Mouse (Mus musculus) heart, adult 9 months (tissue): Measurements from ENCODE around the gene Disp1.

Source experiments
- DNase-seq, 2 experiments: peaks; one replicate each; pipeline ENCODE4 v3.0.0; 2022; ENCODE audit warnings: low spot score in 2 of 2

Gene Disp1

DNA sequence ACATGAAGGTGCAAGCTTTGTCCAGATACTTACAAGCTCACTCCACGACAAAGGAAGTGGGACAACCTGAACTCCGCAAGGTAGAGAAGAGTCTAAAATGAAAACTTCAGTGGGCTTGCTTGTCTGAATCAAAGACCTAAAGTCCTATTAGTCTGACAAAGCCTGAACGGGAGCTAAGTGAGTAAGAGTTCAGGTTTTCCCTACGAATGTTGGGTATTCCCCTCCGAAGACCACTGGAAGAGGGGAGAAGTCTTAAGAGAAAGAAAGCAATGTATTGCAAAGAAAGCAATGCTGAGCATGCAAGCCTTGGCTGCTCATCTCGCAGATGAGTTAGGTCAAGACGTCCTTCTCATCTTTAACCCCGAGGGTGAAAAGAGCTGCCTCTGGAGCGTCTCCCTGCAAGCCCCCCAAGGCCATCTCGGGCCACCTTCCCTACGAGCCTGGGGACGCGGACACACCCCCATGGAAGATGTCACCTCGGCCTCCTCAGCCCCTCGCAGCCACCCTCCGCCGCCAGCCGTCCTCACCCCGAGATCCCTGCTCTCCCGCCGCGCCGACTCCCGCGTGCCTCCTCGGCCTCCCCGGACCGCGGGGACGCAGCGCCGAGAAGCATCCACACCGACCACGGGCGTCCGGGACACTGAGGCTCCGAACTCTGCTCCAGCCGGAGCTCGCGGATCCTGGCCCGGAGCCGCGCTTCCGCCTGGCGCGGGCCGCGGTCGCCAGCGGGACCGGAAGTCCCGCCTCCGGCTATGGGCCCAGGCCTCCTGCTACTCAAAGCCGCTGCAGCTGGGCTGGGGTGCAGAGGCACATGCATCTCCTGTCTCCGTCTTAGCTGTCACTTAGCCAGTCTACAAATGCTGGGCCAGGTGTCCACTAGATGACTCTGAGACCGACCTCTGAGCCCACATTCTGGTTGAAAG is at the start of gene Disp1:
Gene Disp1 (minus strand): TSS at position 727 of the 923 bp plus-strand sequence.
- DNase-seq, result peak; percentile 72 to 75

DNA sequence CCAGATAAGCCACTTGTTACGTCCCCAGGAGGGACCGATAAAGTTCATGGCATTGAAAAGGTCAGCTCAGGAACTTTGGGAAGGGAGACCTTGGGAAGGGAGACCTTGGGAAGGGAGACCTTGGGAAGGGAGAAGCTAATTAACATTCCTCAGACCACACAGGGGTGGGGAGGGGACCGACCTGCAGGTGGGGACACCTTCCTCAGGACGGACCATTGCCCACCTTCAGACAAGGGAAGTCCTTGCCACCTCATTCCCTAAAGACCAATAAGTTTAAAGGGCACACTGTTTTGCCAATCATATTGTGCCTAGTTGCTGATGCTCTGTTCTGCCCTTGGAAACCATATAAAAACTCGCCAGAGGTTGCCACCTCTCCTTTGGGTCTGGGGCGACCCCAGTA is 46.3 kb upstream of the Disp1 start:
- no peak for DNase-seq

DNA sequence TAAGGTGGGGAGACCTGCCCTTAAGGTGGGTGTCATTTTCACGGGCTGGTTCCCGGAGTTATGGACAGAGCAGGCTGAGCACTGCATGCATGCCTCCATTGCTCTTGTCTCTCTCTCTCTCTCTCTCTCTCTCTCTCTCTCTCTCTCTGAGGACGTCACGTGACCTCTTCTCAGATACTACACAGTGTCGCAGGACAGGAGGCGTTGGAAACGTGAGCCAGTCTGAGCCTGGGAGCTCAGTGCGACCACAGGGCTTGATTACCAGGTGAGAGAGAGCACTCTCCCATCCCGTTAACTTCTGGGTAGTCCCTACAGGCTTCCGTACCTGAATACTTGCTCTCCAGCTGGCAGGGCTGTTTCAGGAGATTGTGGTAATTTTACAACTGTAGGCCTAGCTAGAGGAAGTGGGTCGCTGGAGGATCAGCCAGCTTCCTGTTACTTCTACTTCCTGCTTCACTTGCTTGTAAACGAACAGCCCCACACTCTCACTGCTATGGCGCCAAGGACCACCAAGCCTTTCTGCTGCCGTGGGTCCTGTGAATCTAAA is 44.7 kb upstream of the Disp1 start:
- peak in 1 of 2 experiments; percentile 2 for DNase-seq

DNA sequence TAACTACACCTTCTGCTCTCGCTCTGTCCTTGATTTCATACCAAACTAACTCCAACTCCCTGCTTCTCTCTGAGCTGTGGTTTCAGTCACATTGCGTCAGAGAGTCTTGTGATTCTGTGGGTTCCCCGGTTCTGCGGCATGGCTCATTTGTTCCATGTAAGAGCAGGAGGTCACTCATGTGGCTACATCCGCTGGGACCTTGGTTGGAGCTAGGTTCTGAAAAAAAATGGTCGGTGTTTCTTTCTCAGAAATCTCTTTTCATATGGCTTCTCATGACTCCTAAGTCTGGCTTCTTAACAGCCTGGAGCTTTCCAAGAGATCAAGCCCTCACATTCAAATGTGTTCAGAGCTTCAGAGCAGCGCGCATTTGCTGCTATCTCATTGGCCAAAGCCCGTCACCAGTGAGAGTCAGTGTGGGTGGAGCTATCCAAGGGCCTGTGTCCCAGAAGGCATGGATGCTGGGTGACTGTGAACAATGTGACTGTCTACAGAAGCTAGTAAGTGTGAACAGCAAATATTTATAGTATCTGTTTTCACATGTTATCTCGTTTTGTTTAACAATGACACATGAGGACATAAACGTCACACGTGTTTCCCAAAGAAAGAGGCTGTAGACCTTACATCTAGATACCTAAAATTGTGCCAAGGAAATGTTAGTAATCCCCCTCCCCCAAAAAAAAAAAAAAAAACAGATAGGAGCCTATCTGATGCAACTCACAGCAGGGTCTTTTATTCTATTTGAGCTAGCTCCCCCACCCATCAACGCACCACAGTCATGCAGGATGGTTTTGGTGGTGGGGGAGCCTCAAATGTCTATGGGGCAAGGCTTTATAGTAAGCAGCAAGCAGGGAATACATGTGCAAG is 43.1 kb upstream of the Disp1 start:
- peak; percentile 23 to 36 for DNase-seq

DNA sequence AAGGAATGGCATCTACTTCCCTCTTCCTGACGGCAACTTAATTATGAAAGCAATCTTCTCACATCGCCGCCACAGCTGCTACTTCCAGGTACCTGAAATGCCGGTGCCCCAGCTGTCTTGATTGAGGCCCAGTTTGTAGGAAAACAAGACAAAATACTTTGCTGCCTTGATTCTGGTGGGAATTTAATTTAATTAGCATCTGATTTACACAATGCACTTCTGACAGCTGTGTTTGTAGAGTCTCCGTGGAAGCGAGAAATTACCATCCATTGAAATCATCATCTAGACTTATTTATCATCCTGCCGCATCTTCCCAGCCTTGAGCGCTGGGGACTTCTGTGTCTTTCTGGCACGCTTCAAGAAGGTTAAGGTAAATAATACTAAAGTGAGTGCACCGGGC is 31.3 kb upstream of the Disp1 start:
- no peak for DNase-seq

DNA sequence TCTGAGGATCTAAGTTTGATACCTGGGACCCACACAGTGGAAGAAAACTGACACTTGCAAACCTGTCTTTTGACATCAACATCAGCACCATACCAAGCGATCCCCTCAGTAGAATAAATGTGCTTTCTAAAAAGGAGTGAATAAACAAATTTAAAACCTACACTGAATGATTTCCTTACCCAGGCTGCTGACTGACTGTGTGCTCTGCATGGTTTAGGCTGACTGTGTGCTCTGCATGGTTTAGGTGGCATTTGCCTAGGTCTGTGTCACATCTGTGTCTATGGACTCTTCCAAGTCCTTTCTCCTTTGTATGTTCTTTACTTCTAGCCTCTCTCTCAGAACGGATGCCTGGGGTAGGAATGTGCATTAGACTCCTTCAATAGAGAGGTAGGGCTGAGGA is 30.5 kb upstream of the Disp1 start:
- no peak for DNase-seq

DNA sequence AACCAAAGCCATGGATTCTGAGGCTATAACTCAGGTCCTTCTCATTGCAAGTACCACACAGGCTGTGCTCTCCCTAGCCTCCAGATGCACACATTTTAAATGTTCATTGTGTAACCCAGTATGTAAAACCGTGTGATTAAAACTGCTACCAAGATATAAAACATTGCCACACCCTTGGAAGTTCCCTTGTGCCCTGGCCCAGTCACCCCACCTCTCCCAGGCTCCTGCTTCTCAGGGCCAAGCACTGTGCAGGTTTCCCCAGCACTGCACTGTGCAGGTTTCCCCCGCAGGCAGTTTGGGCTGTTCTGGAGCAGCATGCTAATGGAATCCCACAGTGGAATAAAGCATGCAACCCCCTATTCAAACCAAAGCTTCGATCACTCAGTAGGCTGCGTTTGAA is 29.3 kb upstream of the Disp1 start:
- DNase-seq, result no peak

DNA sequence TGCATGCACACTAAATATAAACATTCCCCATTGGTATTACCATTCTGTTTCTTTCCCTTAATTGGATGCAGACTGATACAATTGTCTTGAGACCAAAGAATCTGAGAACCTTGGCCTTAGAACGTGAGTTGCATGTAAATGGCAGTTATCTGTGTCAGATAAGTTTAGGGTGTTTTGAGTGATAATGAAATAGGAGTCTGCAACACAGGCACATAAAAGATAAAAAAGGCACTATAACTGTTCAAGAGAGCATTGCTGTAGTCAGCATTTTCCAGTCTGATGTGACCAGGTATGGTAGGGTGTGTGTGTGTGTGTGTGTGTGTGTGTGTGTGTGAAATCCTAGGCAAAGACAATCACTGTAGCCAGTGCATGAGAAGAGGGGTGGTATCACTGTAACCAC is 26.8 kb upstream of the Disp1 start:
- DNase-seq, result no peak

DNA sequence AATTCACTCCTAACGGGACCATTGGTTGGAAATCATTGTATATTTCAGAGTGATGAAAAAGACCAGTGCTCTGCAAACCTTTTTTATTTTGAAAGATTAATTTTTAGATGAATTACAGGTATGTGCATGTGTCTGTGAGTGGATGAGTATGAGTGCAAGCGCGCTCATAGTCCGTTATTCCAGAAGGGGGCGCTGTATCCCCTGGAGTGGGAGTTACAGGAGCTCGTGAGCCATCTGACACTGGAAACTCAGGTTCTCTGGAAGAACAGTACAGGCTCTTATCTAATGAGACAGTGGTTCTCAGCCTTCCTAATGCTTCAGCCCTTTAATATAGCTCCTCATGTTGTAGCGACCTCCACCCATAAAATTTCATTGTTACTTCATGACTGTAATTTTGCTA is 22.0 kb upstream of the Disp1 start:
- DNase-seq, result no peak

DNA sequence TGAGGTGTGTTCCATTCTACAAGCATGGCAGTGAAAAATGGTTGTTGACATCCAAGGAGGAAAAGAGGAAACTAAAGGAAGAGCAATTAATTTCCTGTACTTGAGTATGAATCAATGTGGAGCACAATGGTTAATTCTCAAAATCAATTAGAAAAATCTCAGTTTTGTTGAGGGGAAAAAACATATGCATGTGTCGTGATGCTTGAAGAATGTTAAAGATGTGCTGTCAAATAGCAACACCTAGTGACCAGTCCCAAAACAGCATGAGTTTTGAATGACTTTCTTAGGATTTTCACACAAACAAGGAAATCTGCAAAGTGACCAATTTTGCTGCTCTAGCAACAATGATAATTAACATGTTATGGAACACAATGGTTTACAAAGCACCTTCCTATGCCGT is 16.6 kb upstream of the Disp1 start:
- DNase-seq, result peak in 1 of 2 experiments; percentile 39

DNA sequence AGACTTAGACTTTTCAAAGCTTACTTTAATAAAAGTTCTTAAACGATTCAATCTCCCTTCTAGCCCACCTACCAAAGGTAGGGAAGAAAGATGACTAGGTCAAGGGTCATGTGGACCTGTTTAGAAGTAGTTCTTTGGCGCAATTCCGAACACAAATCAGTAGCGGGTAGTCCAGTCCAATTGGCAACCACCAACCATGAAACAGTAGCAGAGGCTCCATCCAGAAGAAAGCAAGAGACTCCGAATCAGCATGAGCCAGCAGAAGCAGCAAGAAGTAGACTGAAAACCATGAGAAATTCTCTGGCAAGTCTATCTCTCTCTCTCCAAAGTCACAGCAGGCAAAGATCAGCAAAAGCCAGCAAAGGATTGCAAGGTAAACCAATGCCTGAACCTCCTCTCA is 15.1 kb upstream of the Disp1 start:
- peak; percentile 40 to 49 for DNase-seq

DNA sequence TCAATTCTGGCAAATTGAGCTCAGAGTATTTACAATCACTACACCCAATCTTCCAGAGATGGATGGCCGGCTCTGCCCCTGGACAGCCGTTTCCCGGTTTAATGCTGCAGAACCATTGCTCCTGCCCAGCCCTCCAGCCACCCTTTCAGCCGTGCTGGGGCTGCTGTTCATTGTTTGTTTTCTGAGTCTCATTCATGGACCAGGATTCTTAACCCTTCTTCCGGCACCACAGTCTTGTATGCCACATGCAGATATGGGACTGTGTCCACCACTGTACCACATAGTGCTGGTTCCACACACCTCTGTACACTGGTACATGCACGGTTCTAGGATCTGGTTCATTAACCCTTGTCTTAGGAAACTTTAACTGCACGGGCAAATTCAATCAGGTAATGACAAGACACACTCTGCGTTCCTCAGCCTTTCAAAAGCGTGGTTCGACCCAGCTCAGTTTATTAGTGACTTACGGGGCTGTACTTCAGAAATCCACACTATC is 12.4 kb upstream of the Disp1 start:
- no peak for DNase-seq

DNA sequence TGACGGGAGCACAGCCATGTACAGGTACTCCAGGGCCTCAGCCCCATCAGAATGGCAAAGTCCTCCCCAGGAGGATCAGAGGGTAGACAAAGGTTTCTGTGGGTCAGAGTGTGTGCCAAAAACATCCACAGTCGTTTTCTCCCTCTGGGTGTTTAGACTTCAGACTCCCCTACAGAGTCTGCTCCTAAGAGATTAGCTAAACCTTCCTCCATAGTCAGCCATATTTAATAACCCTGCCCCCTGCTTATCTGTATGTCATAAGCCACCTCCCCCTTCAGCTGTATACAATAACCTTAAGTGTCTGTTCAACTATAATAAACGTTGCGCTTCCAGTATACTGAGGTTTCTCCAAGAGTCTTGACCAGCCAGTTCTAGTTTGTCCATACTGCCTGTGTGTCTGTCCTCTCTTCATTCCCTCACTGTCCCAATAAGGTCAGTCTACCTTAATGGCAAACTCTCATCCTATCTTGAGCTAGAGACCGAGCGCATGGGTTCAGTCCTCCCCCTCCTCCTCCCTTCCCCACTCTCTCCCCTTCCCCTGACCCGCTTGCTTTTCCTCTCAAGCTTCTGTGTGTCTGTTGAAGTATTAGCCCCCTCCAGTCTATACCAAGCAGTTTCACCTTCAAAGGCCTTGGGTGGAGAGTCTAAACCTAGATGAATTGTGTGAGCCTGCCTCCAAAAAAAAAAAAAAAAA is 11.8 kb upstream of the Disp1 start:
- no peak for DNase-seq

DNA sequence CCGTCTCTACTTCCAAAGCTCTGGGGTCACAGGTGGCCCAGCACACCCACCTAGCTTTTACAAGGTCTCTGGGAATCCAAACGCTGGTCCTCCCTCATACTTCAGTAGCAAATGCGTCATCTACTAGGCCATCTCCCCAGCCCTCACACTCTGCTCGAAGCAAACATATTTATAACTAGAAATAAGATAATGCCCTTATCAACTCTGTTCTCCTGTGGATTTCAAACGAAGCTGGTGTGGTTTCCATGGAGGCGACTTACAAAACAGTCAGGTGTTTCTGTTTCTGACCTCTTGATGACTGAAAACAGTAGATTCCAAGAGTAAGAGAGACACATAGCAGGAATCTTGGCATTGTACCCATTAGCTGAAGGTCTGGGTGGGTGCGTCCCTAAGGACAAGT is 6.1 kb upstream of the Disp1 start:
- no peak for DNase-seq

DNA sequence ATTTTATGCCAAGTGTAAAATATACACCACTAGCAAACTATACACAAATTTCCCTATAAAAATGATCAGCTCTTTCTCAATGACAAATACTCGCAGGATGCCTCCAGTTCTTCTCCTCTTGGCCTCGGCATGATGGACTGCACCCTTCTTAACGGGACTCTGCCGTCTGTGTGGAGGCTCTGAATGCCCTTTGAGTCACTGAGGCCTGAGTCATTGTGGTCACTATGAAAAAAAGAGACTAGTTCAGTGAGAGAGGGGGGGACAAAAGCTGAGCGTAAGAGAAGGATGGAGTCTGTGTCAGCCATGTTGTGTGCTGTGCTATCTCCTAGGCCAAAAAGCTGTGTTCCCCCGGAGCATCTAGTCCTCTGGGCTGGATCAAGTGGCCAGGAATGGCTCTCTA is 2.3 kb downstream of the Disp1 start:
- DNase-seq, result no peak

DNA sequence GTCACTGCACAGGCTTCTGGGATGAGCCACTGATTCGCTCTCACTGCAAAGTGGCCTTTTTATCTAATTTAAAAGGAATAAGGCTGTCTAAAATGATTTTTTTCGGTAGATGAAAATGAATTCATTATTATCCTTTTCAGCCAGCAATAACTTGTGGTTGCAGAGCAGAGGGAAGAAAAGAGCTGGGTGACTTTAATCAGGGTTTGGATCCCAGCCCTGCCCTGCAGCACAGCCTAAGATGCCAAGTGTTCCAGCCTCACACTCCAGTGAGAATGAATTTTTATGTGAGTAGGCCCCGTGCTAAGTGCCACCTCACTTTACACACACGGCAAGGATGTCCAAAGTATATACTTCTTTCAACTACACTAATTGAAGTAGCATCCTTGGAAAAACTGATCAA is 4.6 kb downstream of the Disp1 start:
- DNase-seq, result no peak

DNA sequence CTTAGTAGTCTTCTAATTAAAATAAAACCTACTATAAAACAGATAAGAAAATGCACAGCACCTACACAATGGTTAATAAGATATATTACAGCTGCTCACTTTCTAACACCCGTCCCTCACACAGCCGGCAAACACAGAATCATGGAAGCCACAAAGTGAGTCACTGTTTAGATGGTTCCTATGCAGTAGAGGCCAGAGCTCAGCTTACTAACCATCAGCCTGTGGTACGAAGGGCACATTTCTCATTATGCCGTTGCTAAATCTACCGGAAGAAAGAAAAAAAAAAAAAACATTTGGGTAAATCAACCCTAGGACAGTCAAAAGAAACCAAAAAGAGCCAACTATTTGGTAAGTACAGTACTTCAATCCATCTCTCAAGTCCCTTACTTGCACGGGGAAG is 5.6 kb downstream of the Disp1 start:
- DNase-seq, result no peak

DNA sequence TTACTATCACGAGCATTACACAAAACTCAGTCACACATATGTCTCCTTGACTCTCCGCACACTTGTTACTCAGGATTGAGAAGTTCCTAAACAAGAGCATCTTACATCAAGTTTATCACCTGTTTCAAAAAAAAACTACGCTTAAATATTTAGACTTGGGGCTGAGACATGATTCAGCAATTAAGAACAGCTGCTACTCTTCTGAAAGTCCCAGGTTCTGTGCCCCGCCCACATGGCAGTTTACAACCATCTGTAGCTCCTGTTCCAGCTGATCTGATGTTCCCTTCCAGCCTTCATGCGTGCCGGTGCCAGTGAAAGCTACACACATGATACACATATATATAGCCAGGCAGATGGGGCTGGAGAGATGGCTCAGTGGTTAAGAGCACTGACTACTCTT is 7.5 kb downstream of the Disp1 start:
- DNase-seq, result no peak

DNA sequence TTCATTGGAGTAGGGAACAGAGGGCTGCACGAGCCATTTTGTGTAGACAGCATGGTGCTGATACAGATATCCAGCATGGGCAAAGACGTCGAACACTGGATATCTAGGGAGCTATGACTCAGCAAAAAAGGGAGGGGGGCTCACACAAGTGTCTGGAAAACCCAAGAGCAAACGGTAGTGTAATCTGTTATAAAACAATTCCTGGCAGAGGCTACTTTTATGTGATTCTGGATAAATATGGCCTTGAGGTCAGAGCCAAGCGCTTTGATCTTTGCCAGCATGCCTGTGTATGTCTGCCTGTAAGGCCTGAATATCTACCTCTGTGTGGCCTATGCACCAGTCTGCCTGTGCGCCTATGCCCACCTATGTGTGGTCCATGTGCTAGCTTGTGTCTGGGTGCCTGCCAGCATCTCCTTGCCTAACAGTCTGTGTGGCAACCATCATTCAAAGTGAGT is 8.5 kb downstream of the Disp1 start:
- DNase-seq, result peak in 1 of 2 experiments; percentile 27

DNA sequence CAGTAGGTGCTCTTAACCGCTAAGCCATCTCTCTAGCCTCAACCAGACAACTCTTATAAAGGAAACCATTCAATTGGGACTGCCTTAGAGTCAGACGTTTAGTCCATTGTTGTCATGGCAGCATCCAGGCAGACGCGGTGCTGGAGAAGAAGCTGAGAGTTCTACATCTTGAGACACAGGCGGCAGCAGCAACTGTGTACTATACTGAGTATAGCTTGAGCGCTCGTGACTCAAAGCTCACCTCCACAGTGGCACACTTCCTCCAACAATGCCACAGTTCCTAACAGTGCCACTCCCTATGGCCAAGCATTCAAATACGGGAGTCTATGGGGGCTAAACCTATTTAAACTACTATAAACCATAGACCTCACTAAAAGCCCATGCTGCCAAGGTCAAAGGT is 11.2 kb downstream of the Disp1 start:
- no peak for DNase-seq

DNA sequence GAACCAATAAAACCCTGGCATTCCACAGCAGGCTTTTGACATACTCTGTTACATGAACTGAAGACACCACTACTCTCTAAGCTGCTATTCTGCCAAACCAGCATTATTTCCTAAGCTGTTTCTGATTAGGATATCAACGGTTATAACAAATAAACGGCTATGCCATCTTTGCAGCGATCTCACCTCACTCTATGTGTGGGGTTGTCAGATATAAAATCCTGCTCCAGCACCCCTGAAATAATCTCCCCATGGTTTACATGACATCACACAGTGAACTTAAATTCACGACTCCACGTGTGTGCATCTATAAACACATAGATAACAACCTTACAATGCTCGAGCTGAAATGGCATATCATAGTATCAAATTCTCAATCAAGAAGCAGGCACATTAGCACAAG is 13.7 kb downstream of the Disp1 start:
- no peak for DNase-seq

DNA sequence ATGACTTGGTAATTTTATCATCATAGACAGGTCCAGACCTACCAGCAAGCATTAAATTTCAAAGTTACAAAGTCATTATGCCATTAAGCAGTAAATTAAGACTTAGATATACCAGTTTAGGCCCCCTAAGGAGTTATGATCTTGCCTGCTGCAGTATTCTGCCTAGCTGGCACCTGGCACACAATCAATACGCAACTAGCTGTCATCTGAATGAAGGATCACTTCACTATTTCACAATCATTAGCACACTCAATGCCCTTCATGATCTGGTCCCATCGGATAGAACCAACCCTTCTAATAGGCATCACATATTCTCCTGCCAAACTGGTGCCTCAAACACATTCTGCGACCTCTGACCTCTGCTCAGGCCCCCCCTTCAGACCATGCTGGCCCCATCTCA is 14.2 kb downstream of the Disp1 start:
- DNase-seq, result no peak
